Mouse (Mus musculus): Measurements from ENCODE around the gene Stk31. TPM values are rescaled to one million over a fixed set of nuclear protein-coding genes. Genes with fewer than 3 reads are reported as not detected.
"Not testable (repeated sequence)": the region's sequence is repeated elsewhere in the genome, so short reads cannot be mapped to it uniquely, and the experiment has no call there.

Stk31 gene
- polyA plus RNA-seq, 1 experiment from 2014 or later: not detected

DNA sequence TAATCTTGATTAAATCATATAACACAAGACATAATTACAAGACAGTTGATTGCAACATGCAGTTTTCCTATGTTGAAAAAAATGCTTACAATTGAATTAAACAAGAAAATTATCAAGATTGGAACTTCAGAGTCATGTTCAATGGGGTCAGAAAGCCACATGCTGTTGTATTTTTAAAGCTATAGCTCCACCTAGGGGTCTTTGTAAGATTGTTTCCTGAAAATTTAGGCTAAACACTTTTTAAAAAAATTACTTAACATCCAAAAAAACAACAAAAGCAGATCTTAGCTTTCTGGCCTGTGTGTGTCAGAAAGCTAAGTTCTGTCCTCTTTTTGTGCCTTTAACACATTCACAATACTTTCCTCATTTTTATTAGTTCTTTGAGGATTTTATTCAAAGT lies 3.0 kb downstream of the Stk31 start:
- Histone ChIP-seq H3K4me3 (no peak overlapping the region), H3K4me1 (no peaks in the 10 kb centered on the region), H3K9me3 (no peaks in the 10 kb centered on the region), H3K9ac (replicated peaks) (no peak overlapping the region), H3K27ac (replicated peaks) (no peak overlapping the region), H3K27me3 (no peaks in the 10 kb centered on the region), H3K4me2 (replicated peaks) (no peak overlapping the region), H3K36me3 (no peaks in the 10 kb centered on the region)
- ATAC-seq (ENCODE audit: low FRiP score, low read depth): no peak

DNA sequence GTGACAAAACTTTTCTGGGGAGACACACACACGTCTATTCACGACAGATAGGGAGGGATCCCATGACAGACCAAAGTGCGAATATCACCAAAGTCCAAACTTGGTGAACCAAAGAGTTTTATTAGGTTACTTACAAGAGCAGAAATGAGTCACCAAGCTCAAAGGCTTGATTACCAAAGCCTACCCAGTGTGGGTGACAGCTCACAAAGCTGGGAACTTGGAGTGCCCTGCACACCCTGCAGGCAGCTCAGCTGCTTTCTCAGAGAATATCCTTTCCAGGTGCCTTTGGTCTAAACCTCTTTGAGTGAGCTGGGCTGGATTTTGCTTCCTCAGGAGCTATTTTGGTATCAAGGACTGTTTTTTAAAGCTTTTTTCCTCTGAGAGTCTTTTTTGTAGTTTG lies 15.4 kb downstream of the Stk31 start:
- Histone ChIP-seq H3K27me3 (no peaks in the 10 kb centered on the region), H3K9me3 (no peaks in the 10 kb centered on the region), H3K4me3 (no peak overlapping the region), H3K9ac (replicated peaks) (no peak overlapping the region), H3K4me1 (no peaks in the 10 kb centered on the region), H3K36me3 (no peaks in the 10 kb centered on the region), H3K27ac (replicated peaks) (no peak overlapping the region), H3K4me2 (replicated peaks) (no peak overlapping the region)
- WGBS: 79% methylated on average over 3 of the region's 3 CpGs
- ATAC-seq (ENCODE audit: low FRiP score, low read depth): no peak

GRCm38 (mm10) chr6:49412967-49413366 lies 17.6 kb downstream of the Stk31 start:
- H3K27ac ChIP-seq (replicated peaks); H3K4me3 ChIP-seq; H3K9ac ChIP-seq (replicated peaks); H3K27me3 ChIP-seq; ATAC-seq (ENCODE audit: low FRiP score, low read depth); H3K4me2 ChIP-seq (replicated peaks); H3K36me3 ChIP-seq; H3K4me1 ChIP-seq; H3K9me3 ChIP-seq: not testable (repeated sequence)
- 75% methylated on average over 2 of the region's 2 CpGs for WGBS

GRCm38 (mm10) chr6:49415971-49416370 lies 20.6 kb downstream of the Stk31 start:
- no peak overlapping the region for H3K4me2 ChIP-seq (replicated peaks)
- 82% methylated on average over 1 of the region's 1 CpGs for WGBS
- no peaks in the 10 kb centered on the region for H3K27me3 ChIP-seq
- no peak overlapping the region for H3K27ac ChIP-seq (replicated peaks)
- H3K4me1 ChIP-seq: no peaks in the 10 kb centered on the region
- no peak overlapping the region for H3K9ac ChIP-seq (replicated peaks)
- no peak overlapping the region for H3K4me3 ChIP-seq
- ATAC-seq (ENCODE audit: low FRiP score, low read depth): no peak
- no peaks in the 10 kb centered on the region for H3K9me3 ChIP-seq
- no peaks in the 10 kb centered on the region for H3K36me3 ChIP-seq

- H3K9ac ChIP-seq (replicated peaks): no peak overlapping the region
- H3K27ac ChIP-seq (replicated peaks): no peak overlapping the region
- no peak overlapping the region for H3K4me2 ChIP-seq (replicated peaks)
- 68% methylated on average over 1 of the region's 1 CpGs for WGBS
- H3K4me3 ChIP-seq: no peak overlapping the region
- H3K9me3 ChIP-seq: no peaks in the 10 kb centered on the region
- H3K36me3 ChIP-seq: no peaks in the 10 kb centered on the region
- ATAC-seq (ENCODE audit: low FRiP score, low read depth): no peak
- H3K27me3 ChIP-seq: no peaks in the 10 kb centered on the region
- H3K4me1 ChIP-seq: no peaks in the 10 kb centered on the region
Measured at GRCm38 (mm10) chr6:49437306-49437705, 41.9 kb downstream of the Stk31 start.

GRCm38 (mm10) chr6:49458112-49458511 lies 62.7 kb downstream of the Stk31 start:
- 84% methylated on average over 5 of the region's 5 CpGs for WGBS
- no peak overlapping the region for H3K4me2 ChIP-seq (replicated peaks)
- H3K36me3 ChIP-seq: no peaks in the 10 kb centered on the region
- no peaks in the 10 kb centered on the region for H3K4me1 ChIP-seq
- no peak overlapping the region for H3K4me3 ChIP-seq
- no peaks in the 10 kb centered on the region for H3K9me3 ChIP-seq
- H3K27me3 ChIP-seq: no peaks in the 10 kb centered on the region
- no peak for ATAC-seq (ENCODE audit: low FRiP score, low read depth)
- H3K9ac ChIP-seq (replicated peaks): no peak overlapping the region
- no peak overlapping the region for H3K27ac ChIP-seq (replicated peaks)

DNA sequence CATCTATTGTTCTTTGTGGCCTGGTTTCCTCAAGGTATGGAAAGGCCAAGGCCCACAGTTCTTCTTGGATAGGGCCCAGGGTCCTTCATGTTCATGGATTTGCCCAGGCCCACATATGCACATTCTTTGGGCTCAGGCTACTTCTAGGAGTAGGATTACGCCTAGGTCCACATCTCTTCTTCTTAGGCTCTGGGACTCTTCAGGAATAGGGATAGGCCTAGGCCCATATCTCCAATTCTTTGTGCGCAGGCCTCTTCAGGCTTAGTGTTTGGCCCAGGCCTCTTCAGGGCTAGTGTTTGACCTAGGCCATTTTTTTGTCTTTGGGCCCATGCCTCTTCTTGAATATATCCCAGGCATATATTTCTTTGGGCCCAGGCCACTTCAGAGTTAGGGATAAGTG lies 87.8 kb downstream of the Stk31 start:
- 94% methylated on average over 2 of the region's 2 CpGs for WGBS

DNA sequence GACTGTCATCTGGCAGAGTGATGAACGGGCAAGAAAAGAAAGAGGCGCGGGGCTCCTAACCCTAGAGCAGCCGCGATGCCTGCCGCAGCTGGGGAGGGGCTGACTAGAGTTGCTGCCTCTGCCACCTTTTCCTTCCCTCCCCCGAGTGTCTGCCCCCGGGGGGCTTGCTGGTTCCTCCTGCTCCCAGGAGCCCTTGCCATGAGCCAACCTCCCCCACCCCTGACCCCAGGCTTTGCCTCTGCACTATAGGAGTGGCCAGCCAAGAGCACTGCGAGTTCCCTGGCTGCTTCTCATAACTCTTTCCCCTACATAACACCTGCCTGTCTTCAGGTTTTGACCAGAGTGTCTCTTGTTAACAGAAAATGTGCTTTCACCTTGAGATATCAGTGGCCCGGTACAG lies 96.1 kb downstream of the Stk31 start:
- no peaks in the 10 kb centered on the region for H3K36me3 ChIP-seq
- H3K9ac ChIP-seq (replicated peaks): no peak overlapping the region
- 91% methylated on average over 10 of the region's 10 CpGs for WGBS
- H3K4me1 ChIP-seq: no peaks in the 10 kb centered on the region
- no peaks in the 10 kb centered on the region for H3K9me3 ChIP-seq
- no peak for ATAC-seq (ENCODE audit: low FRiP score, low read depth)
- no peaks in the 10 kb centered on the region for H3K27me3 ChIP-seq
- no peak overlapping the region for H3K4me3 ChIP-seq
- no peak overlapping the region for H3K27ac ChIP-seq (replicated peaks)
- H3K4me2 ChIP-seq (replicated peaks): no peak overlapping the region

More for the DNA sequence above, 87.8 kb downstream of the Stk31 start:
- Histone ChIP-seq H3K4me3 (no peak overlapping the region), H3K9me3 (0 out of 2 replicates have a peak, but pooled peaks cover 8% of the 10 kb centered on the region), H3K4me2 (replicated peaks) (no peak overlapping the region), H3K27me3 (no peaks in the 10 kb centered on the region), H3K9ac (replicated peaks) (no peak overlapping the region), H3K27ac (replicated peaks) (no peak overlapping the region), H3K4me1 (no peaks in the 10 kb centered on the region), H3K36me3 (no peaks in the 10 kb centered on the region)
- ATAC-seq (ENCODE audit: low FRiP score, low read depth): no peak

DNA sequence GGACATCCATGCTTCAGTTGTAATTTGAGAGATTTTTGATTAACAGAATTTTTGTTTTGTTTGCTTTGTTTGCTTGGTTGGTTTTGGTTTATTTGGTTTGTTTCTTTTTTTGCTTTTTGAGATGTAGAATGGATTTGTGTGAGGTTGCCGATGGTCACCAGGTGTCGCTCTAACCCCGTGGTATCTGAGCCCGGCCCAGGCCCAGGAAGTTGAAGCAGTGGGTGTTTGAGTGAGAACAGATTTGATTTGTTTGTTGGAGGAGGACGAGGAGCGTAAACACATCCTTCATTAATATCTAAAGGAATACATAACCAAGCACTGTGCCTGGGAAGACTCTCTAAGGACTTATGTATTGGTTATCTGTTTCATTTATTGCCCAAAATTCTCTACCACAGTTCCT lies 123.6 kb downstream of the Stk31 start:
- Histone ChIP-seq H3K36me3 (no peaks in the 10 kb centered on the region), H3K4me3 (no peak overlapping the region), H3K4me2 (replicated peaks) (no peak overlapping the region), H3K9me3 (no peaks in the 10 kb centered on the region), H3K9ac (replicated peaks) (no peak overlapping the region), H3K27ac (replicated peaks) (no peak overlapping the region), H3K4me1 (no peaks in the 10 kb centered on the region), H3K27me3 (no peaks in the 10 kb centered on the region)
- no peak for ATAC-seq (ENCODE audit: low FRiP score, low read depth)
- 10% methylated on average over 6 of the region's 6 CpGs for WGBS

Other genes with a start within 250 kb of the Stk31 start
- gene Igf2bp3, start 180.6 kb upstream of the Stk31 start, polyA plus RNA-seq (2016; fragmentation: Nextera tagmentation; extraction: Ambion mirVana): 114 and 122 TPM in 2 replicates
- 160 and 162 TPM in 2 replicates for gene Tra2a, start 131.6 kb upstream of the Stk31 start, polyA plus RNA-seq (2016; fragmentation: Nextera tagmentation; extraction: Ambion mirVana)
- gene Ccdc126, start 76.3 kb upstream of the Stk31 start, polyA plus RNA-seq (2016; fragmentation: Nextera tagmentation; extraction: Ambion mirVana): 6.1 and 6.5 TPM in 2 replicates
- 3.6 and 4.2 TPM in 2 replicates for gene Fam221a, start 27.9 kb upstream of the Stk31 start, polyA plus RNA-seq (2016; fragmentation: Nextera tagmentation; extraction: Ambion mirVana)

Data from midbrain, embryonic 12.5 days (tissue).